Mouse (Mus musculus) forebrain, embryonic 16.5 days (tissue): ENCODE measurements around the gene Rasal2. TPM values are rescaled to one million over a fixed set of nuclear protein-coding genes. Genes with fewer than 3 reads are reported as not detected.

ENCODE experiments used
- ATAC-seq: fragments of 200-750 bp; cut with Nextera tagmentation; 2 replicates; pipeline ENCODE4 v1.8.0; 2017; ENCODE audit warnings: mild to moderate bottlenecking, moderate library complexity
- H3K27ac ChIP-seq: fragments of 300-500 bp; sonication (generic); 2 replicates; pipeline ENCODE4 v1.5.1; 2014; ENCODE audit warnings: low read length, control low read depth
- H3K27me3 ChIP-seq: fragments of 300-500 bp; sonication (generic); replicated peaks from 2 replicates; pipeline ENCODE4 v1.6.1; 2014; ENCODE audit warnings: low read length; ENCODE audit not compliant: control insufficient read depth, insufficient read depth
- H3K36me3 ChIP-seq: fragments of 300-500 bp; sonication (generic); 2 replicates; pipeline ENCODE4 v1.6.1; 2014; ENCODE audit not compliant: control insufficient read depth, insufficient read depth
- H3K4me1 ChIP-seq: fragments of 300-500 bp; sonication (generic); replicated peaks from 2 replicates; pipeline ENCODE4 v1.6.1; 2014; ENCODE audit warnings: low read length; ENCODE audit not compliant: control insufficient read depth, insufficient read depth
- H3K4me2 ChIP-seq: fragments of 300-500 bp; sonication (generic); 2 replicates; pipeline ENCODE4 v1.6.1; 2014; ENCODE audit warnings: mild to moderate bottlenecking, low read length, control low read depth
- H3K4me3 ChIP-seq: fragments of 300-500 bp; sonication (generic); replicated peaks from 2 replicates; pipeline ENCODE4 v1.5.1; 2014; ENCODE audit warnings: mild to moderate bottlenecking, low read length, control low read depth
- H3K9ac ChIP-seq: fragments of 300-500 bp; sonication (generic); replicated peaks from 2 replicates; pipeline ENCODE4 v1.6.1; 2014; ENCODE audit warnings: low read depth, low read length, control low read depth
- H3K9me3 ChIP-seq: fragments of 300-500 bp; sonication (generic); 2 replicates; pipeline ENCODE4 v1.6.1; 2016; ENCODE audit warnings: low read length; ENCODE audit not compliant: control insufficient read depth
- WGBS: fragments of 180-500 bp; shearing (Covaris S2); extraction: QIAGEN DNeasy Blood & Tissue Kit; methylation state at CpG from one replicate; pipeline ENCODE4 v1.1.7; 2014; 5-methylcytosine and 5-hydroxymethylcytosine counted together
- polyA plus RNA-seq: library from polyadenylated mRNA; unstranded; fragments of >200 nt; fragmentation: Nextera tagmentation; extraction: Ambion mirVana; gene quantifications from 2 replicates; pipeline ENCODE4 v1.2.1, GENCODE M21; 2015

The Rasal2 gene
- polyA plus RNA-seq, 1 experiment from 2014 or later, result 37.6 TPM

DNA sequence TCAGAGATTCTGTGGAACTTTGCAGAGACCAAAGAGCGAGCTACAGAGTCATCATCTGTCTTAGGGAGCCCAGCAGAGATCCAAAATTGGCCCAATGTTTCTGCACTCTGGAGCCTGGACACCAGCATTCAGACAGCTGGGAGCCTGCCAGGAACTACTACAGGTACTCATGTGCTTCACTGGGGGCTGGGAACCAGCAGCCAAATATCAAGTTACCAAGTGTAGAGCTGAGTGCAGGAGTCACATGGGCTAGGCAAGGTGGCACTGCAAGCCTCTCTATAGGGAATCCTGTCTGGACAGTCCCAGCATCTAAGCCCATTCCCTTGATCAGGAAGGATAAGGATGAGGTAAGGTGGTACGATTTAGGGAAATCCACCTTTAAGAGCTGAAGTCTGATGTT is 284.2 kb downstream of the Rasal2 start:
- H3K27me3 ChIP-seq, result no peaks in the 10 kb centered on the region
- no peak overlapping the region for H3K4me2 ChIP-seq
- H3K36me3 ChIP-seq, result no peaks in the 10 kb centered on the region
- no peak overlapping the region for H3K4me3 ChIP-seq
- no peak for ATAC-seq
- WGBS, result 96% methylated on average over 2 of the region's 2 CpGs
- H3K27ac ChIP-seq, result no peak overlapping the region
- no peaks in the 10 kb centered on the region for H3K9me3 ChIP-seq
- H3K9ac ChIP-seq, result no peak overlapping the region
- H3K4me1 ChIP-seq, result no peaks in the 10 kb centered on the region

DNA sequence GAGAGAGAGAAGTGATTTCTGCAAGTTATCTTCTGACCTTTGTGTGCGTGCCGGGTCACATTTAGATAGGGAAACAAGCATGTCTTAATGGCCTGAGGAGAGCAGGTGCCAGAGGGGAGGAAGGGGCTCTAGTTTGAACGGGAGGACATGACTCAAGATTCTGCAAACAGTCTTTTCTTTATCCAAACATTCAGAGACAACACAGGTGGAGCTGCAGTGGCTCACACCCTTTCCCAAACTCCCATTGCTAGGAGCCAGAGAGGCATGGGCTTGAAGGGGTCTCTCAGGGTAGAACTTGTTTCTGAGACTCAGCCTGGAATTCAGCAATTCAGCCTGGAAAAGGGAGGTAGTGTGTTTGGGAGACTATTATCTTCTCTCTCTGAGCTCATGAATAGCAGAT is 288.6 kb downstream of the Rasal2 start:
- Histone ChIP-seq H3K9ac (no peak overlapping the region), H3K4me1 (no peaks in the 10 kb centered on the region), H3K4me3 (no peak overlapping the region), H3K27me3 (no peaks in the 10 kb centered on the region), H3K4me2 (no peak overlapping the region), H3K9me3 (no peaks in the 10 kb centered on the region), H3K36me3 (no peaks in the 10 kb centered on the region), H3K27ac (no peak overlapping the region)
- ATAC-seq, result no peak
- 92% methylated on average over 3 of the region's 3 CpGs for WGBS

DNA sequence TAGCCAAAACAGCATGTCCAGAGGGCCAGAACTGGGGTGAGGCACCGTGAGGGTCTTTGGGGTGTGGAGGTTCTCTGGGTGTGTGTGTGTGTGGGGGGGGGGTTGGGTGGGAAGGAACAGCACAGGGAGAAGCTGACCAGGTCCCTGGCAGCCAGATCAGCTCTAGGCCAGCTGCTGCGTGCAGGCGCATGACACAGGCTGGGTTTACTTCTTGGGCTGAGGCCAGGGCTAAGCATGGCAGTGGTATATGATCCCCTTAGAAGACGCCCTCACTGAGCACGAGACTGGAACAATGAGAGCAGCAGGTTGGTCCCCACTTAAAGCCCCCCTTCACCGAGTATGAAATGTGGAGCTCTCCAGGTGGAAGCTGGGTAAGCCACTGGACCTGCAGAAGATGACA is 293.2 kb downstream of the Rasal2 start:
- Histone ChIP-seq H3K9me3 (no peaks in the 10 kb centered on the region), H3K4me2 (no peak overlapping the region), H3K4me3 (no peak overlapping the region), H3K36me3 (no peaks in the 10 kb centered on the region), H3K27ac (no peak overlapping the region), H3K9ac (no peak overlapping the region), H3K27me3 (no peaks in the 10 kb centered on the region), H3K4me1 (no peaks in the 10 kb centered on the region)
- no peak for ATAC-seq
- WGBS, result 79% methylated on average over 6 of the region's 6 CpGs

DNA sequence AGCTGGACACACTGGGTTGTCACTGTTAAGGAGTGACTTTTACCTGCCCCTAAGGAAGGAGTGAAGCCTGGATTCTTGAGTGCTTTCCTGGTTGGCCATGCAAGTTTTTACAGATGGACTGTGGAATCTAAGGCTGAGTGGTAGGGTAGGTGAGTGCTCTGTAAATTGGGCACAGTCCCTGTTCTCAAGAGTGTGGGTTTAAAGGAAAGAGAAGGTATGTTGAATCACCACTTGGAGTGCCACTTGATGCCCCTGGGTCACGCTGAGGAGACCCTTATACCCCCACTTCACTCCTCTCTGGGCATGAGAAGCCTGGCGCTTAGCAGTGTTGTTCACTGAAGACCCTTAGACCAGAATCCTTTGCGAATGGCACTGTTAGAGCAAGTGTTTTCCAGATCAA is 295.0 kb downstream of the Rasal2 start:
- H3K4me2 ChIP-seq, result no peak overlapping the region
- H3K9ac ChIP-seq, result no peak overlapping the region
- H3K27me3 ChIP-seq, result no peaks in the 10 kb centered on the region
- no peak overlapping the region for H3K4me3 ChIP-seq
- no peaks in the 10 kb centered on the region for H3K9me3 ChIP-seq
- WGBS, result 95% methylated on average over 3 of the region's 3 CpGs
- H3K36me3 ChIP-seq, result no peaks in the 10 kb centered on the region
- ATAC-seq, result no peak
- H3K27ac ChIP-seq, result no peak overlapping the region
- no peaks in the 10 kb centered on the region for H3K4me1 ChIP-seq

DNA sequence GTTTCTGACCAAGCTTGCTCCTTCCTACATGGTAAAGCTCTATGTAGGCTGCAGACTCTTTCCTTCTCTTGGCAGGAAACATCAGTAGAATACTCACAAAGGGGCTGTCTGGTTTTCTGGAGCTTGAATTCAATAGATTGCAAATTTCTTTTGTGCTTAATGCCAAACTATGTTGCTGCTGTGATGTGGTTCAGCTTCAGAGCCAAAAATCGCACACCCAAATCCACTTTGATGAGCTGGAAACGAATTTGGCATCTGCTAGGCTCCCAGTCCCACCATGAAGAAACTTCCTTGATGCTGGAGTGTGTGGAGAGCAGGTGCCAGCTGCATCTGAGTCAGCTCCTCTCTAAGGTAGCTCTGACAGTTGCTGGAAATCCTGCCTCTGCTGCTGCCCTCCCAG is 297.9 kb downstream of the Rasal2 start:
- Histone ChIP-seq H3K9me3 (no peaks in the 10 kb centered on the region), H3K4me2 (no peak overlapping the region), H3K4me3 (no peak overlapping the region), H3K36me3 (no peaks in the 10 kb centered on the region), H3K4me1 (no peaks in the 10 kb centered on the region), H3K9ac (no peak overlapping the region), H3K27me3 (no peaks in the 10 kb centered on the region), H3K27ac (no peak overlapping the region; the same call in 1 of the 2 replicates)
- 42% methylated on average over 2 of the region's 2 CpGs for WGBS
- ATAC-seq, result peak; percentile 47

DNA sequence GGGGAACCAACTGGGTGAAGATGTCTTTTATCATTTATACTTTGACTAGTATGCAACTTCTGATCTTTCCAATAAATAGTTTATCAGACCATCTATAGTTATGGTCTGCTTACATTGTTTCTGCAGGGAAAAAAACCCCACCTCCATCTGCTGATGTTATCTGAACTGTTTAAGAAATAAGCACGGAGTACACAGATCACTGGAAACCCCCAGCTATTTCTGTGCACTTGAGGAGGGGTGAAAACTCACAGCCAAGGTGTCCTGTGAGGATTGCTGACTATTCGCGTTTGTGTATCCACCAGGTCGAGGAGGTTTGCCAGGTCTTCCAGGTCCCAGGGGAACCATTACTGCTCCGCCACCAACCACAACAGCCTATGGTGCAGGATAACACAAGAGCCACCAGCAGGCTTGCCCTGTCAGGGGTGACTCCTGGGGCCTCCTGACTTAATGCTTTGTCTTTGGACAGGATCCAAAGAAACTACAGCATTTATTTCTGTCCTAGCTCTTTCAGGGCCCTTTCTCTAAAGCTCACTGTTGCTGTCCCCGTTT is 302.0 kb downstream of the Rasal2 start:
- no peak overlapping the region for H3K4me3 ChIP-seq
- no peaks in the 10 kb centered on the region for H3K4me1 ChIP-seq
- WGBS, result 76% methylated on average over 6 of the region's 6 CpGs
- H3K27me3 ChIP-seq, result no peaks in the 10 kb centered on the region
- no peak for ATAC-seq
- H3K4me2 ChIP-seq, result no peak overlapping the region
- H3K9ac ChIP-seq, result no peak overlapping the region
- no peak overlapping the region for H3K27ac ChIP-seq
- H3K36me3 ChIP-seq, result no peaks in the 10 kb centered on the region
- no peaks in the 10 kb centered on the region for H3K9me3 ChIP-seq

DNA sequence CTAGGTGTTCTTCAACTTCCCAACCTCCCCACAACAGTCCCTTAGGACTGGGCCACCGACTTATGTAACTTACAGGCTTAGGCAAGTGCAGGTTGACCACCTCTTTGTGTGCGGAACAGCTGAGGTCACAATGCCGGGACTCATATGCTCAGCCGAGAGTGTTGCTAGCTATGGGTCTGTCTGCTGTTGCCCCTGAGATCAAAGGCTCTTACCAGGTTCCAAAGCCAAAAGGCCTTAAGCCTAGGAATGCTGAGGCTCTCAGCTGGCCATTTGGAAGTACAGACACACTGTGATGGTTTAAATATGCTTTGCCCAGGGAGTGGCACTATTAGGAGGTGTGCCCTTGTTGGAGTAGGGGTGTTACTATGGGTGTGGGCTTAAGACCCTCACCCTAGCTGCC is 303.8 kb downstream of the Rasal2 start, which contains the start of gene Tex35:
TSS of gene Tex35 (minus strand) at position 101 of the 400 bp plus-strand sequence.
- H3K4me2 ChIP-seq, result no peak within 1 kb of the TSS
- H3K9ac ChIP-seq, result no peak within 1 kb of the TSS
- H3K27me3 ChIP-seq, result no peaks in the 10 kb centered on the region
- no peak within 1 kb of the TSS for H3K4me3 ChIP-seq
- no peak within 1 kb of the TSS for H3K27ac ChIP-seq
- no peak for ATAC-seq
- H3K4me1 ChIP-seq, result no peaks in the 10 kb centered on the region
- WGBS, result 87% methylated on average over 4 of the region's 4 CpGs
- no peaks in the 10 kb centered on the region for H3K9me3 ChIP-seq
- H3K36me3 ChIP-seq, result no peaks in the 10 kb centered on the region

DNA sequence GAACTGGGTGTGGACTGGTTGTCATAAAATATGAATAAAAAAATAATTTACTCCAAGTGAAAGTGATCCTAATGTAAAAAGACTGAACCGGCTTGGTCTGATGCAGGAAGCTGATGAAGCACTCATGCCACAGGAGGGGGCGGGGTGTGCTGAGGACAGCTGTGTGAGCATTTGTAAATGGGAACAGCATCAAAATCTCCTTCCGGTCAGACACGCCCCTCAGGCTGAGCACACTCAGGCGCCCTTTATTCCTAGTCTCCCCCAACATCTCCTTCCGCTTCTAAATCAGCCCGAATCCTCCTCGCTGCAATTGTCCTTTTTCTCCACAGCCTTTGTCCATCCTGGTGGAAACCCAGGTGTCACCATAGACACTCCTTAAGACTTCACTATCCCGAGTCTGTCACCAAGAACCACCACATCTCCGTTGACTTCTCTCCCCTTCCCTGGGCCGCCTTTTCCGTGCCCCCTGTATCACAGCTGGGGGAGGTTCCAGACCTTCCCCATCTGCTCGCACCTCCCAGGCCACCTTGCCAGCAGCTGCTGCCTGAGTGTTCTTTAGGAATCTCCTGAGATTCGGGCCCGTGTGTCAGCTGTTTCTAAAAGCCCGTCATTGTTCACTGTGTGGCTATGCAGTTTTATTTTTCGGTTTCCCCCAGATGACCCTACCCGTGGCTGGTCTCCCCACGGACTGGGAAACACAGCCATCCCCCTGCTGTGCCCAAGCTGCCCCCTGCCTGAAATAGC is 311.1 kb downstream of the Rasal2 start:
- H3K9ac ChIP-seq, result peak overlapping the region; percentile 35
- H3K9me3 ChIP-seq, result no peaks in the 10 kb centered on the region
- WGBS, result 15% methylated on average over 19 of the region's 19 CpGs
- peak overlapping the region; percentile 6; the same call in 1 of the 2 replicates for H3K27ac ChIP-seq
- no peaks in the 10 kb centered on the region for H3K36me3 ChIP-seq
- peak; percentile 86 for ATAC-seq
- peaks cover 7% of the 10 kb centered on the region for H3K4me1 ChIP-seq
- H3K27me3 ChIP-seq, result no peaks in the 10 kb centered on the region
- H3K4me2 ChIP-seq, result peak overlapping the region; percentile 49
- H3K4me3 ChIP-seq, result peak overlapping the region; percentile 6; the same call in 1 of the 2 replicates

DNA sequence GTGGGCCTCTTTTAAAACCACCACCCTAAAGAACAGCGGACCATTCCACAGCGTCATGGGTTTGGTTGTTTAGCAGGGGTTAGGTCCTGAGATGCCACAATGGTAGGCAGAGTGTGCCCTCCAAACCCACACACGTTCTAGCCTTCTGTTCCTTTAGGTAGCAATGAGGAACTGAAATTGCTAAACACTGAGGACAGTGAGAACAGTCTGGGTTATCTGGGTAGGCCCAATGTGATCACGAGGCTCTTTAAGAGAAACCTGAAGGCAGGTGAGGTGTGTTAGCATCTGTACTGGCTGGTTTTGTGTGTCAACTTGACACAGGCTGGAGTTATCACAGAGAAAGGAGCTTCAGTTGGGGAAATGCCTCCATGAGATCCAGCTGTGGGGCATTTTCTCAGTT is 316.9 kb downstream of the Rasal2 start:
- Histone ChIP-seq H3K9ac (no peak overlapping the region), H3K4me1 (no peaks in the 10 kb centered on the region), H3K9me3 (0 out of 2 replicates have a peak, but pooled peaks cover 2% of the 10 kb centered on the region), H3K36me3 (no peaks in the 10 kb centered on the region), H3K27me3 (no peaks in the 10 kb centered on the region), H3K4me3 (no peak overlapping the region), H3K4me2 (no peak overlapping the region), H3K27ac (no peak overlapping the region)
- ATAC-seq, result no peak
- WGBS, result 86% methylated on average over 4 of the region's 4 CpGs
